Mouse (Mus musculus) 3134 (cell line): ENCODE results near the gene Nkd2.

ENCODE experiments used
- DNase-seq: peaks from one replicate; pipeline ENCODE4 v3.0.0-alpha.2; 2011; ENCODE audit warnings: low spot score; ENCODE audit not compliant: insufficient read length; ENCODE audit errors: extremely low read depth

The Nkd2 gene

GRCm38 (mm10) chr13:73847465-73847836 lies at the start of gene Nkd2:
Nkd2 (minus strand) TSS chr13:73847631.
- DNase-seq: no peak

GRCm38 (mm10) chr13:73892493-73893178 lies 45.2 kb upstream of the Nkd2 start:
- DNase-seq: no peak

- no peak for DNase-seq
Observed at GRCm38 (mm10) chr13:73887415-73887874, 40.0 kb upstream of the Nkd2 start.

- no peak for DNase-seq
Observed at GRCm38 (mm10) chr13:73886601-73887000, 39.2 kb upstream of the Nkd2 start.

GRCm38 (mm10) chr13:73886066-73886465 lies 38.6 kb upstream of the Nkd2 start:
- no peak for DNase-seq

GRCm38 (mm10) chr13:73885656-73886055 lies 38.2 kb upstream of the Nkd2 start:
- no peak for DNase-seq

- DNase-seq: no peak
Observed at GRCm38 (mm10) chr13:73881347-73881746, 33.9 kb upstream of the Nkd2 start.

GRCm38 (mm10) chr13:73879824-73880223 lies 32.4 kb upstream of the Nkd2 start:
- no peak for DNase-seq

- no peak for DNase-seq
Observed at GRCm38 (mm10) chr13:73872159-73872558, 24.7 kb upstream of the Nkd2 start.

GRCm38 (mm10) chr13:73846589-73847464 lies 604 bp downstream of the Nkd2 start:
- no peak for DNase-seq

- DNase-seq: no peak
Observed at GRCm38 (mm10) chr13:73842696-73843095, 4.7 kb downstream of the Nkd2 start.

- DNase-seq: no peak
Observed at GRCm38 (mm10) chr13:73839740-73840139, 7.7 kb downstream of the Nkd2 start.

GRCm38 (mm10) chr13:73839137-73839548 lies 8.3 kb downstream of the Nkd2 start:
- DNase-seq: no peak

- no peak for DNase-seq
Observed at GRCm38 (mm10) chr13:73837708-73838107, 9.7 kb downstream of the Nkd2 start.

GRCm38 (mm10) chr13:73836491-73836890 lies 10.9 kb downstream of the Nkd2 start:
- no peak for DNase-seq

GRCm38 (mm10) chr13:73835791-73836190 lies 11.6 kb downstream of the Nkd2 start:
- DNase-seq: no peak

- no peak for DNase-seq
Observed at GRCm38 (mm10) chr13:73833809-73834208, 13.6 kb downstream of the Nkd2 start.

GRCm38 (mm10) chr13:73831486-73831885 lies 15.9 kb downstream of the Nkd2 start:
- DNase-seq: no peak

- DNase-seq: no peak
Observed at GRCm38 (mm10) chr13:73827243-73827642, 20.2 kb downstream of the Nkd2 start.

- DNase-seq: no peak
Observed at GRCm38 (mm10) chr13:73823711-73824110, 23.7 kb downstream of the Nkd2 start.

- peak; percentile 27 for DNase-seq
Observed at GRCm38 (mm10) chr13:73822187-73822800, 25.1 kb downstream of the Nkd2 start.
